Mouse (Mus musculus) kidney, adult 8-10 months (tissue): ENCODE data around the gene Angptl7.

Experiments
- DNase-seq, 2 experiments: peaks; one replicate each; pipeline ENCODE4 v3.0.0; 2022

Angptl7 gene

DNA sequence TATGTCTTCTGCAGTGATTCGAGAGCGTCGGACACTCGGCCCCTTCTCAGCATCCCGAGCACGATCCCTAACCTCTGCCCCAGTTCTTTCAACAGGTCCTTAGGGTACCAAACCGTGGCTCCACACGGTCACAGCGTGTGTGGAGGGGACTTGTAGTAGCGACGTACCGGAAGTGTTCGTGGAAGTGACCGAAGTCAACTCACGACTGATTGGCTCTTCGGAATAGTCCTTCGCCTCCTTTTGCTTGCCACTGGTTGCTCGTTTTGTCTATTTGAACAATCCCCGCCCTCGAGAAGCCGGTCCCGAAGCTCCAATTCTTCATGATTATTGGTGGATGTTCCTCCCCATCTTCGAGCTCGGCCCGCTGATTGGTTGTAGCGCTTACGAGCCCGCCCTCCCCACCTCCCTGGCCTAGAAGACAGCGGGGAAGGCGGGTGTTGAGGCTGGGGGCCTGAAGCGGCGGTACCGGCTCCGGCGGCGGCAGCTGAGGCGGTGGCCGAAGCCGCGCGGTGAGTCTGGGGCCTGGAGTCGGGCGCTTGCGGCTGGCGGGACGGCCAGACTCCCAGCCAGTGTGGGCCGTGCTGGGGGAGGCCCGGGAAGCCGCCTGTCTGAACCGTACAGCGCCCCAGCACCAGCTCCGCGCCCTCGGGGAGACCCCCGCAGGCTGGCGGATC lies 51.9 kb downstream of the Angptl7 start, which contains the start of gene Mtor:
Mtor (plus strand) TSS at position 433 of the 674 bp plus-strand sequence.
- DNase-seq: peak; percentile 97 to 99
